ENCODE assay signal across 8 mouse cellular contexts in genomic region chrX:17571271-17571620, GRCm38 (mm10). TPM values are rescaled to one million over a fixed set of nuclear protein-coding genes. Genes with fewer than 3 reads are reported as not detected.
DNase-seq lines count a peak whose midpoint lies in the region; ATAC-seq and TF ChIP-seq lines count a peak whose summit lies in the region.

No protein-coding gene starts in this region.

- peak; percentile 5 for ATAC-seq in forebrain, postnatal 0 days

- H3K4me2 ChIP-seq in forebrain, postnatal 0 days (ENCODE audit: low read depth) = peak overlapping the region; percentile 50

- H3K27me3 ChIP-seq in heart, embryonic 10.5 days (ENCODE audit: insufficient read depth, poor library complexity, severe bottlenecking) = no peaks in the 10 kb centered on the region
- H3K27me3 ChIP-seq in forebrain, postnatal 0 days (ENCODE audit: insufficient read depth, low read length) = no peaks in the 10 kb centered on the region

- in situ Hi-C loops in ES-E14 (cut with MboI; ENCODE audit: low sequenced_read_pairs in 2 of 2, unreplicated experiment in 2 of 2) = no loop called here

- no peaks in the 10 kb centered on the region for H3K4me1 ChIP-seq in heart, embryonic 10.5 days
- H3K4me1 ChIP-seq in ES-E14 (ENCODE audit: control insufficient read depth in 2 of 2, insufficient read depth in 2 of 2, low read length in 2 of 2, poor library complexity in 1 of 2) = no peaks in the 10 kb centered on the region
- no peaks in the 10 kb centered on the region for H3K4me1 ChIP-seq in forebrain, postnatal 0 days (ENCODE audit: insufficient read depth)

- H3K27ac ChIP-seq in heart, embryonic 10.5 days = peak overlapping the region; percentile 91
- no peak overlapping the region; the same call in 1 of the 2 replicates for H3K27ac ChIP-seq in ES-E14 (ENCODE audit: insufficient read depth, low read depth, low read length, poor library complexity, severe bottlenecking)
- H3K27ac ChIP-seq in forebrain, postnatal 0 days (ENCODE audit: low read depth, low read length) = peak overlapping the region; percentile 92

- H3K9me3 ChIP-seq in heart, embryonic 10.5 days = no peaks in the 10 kb centered on the region
- no peaks in the 10 kb centered on the region for H3K9me3 ChIP-seq in ES-E14 (ENCODE audit: control insufficient read depth, insufficient read depth, low read depth, low read length)
- H3K9me3 ChIP-seq in forebrain, postnatal 0 days (ENCODE audit: low read length) = no peaks in the 10 kb centered on the region

- H3K4me3 ChIP-seq in heart, embryonic 10.5 days = peak overlapping the region; percentile 62
- H3K4me3 ChIP-seq in ES-E14 (ENCODE audit: insufficient read depth in 1 of 2, low read depth in 1 of 2, low read length in 2 of 2, poor library complexity in 1 of 2, severe bottlenecking in 1 of 2) = peak overlapping the region; percentile 71 to 82
- peak overlapping the region; percentile 46 for H3K4me3 ChIP-seq in forebrain, postnatal 0 days (ENCODE audit: low read depth, low read length)

- no peak for DNase-seq in heart, embryonic 10.5 days (ENCODE audit: low spot score)
- no peak for DNase-seq in heart, postnatal 4 days
- no peak for DNase-seq in ES-E14 (ENCODE audit: low read depth, low spot score)
- peak; percentile 67 for DNase-seq in forebrain, postnatal 0 days
- peak; percentile 10 for DNase-seq in lung, postnatal 10 days
- DNase-seq in spleen, adult 12 weeks (ENCODE audit: low spot score) = no peak
- no peak for DNase-seq in adrenal gland, adult 18-20 months (ENCODE audit: low spot score in 2 of 2)
- no peak for DNase-seq in thymus, adult 18-20 months

- TF ChIP-seq CTCF in forebrain, postnatal 0 days (IDR thresholded peaks at IDR 0.05; ENCODE audit: low read depth) = no peak

- H3K36me3 ChIP-seq in heart, embryonic 10.5 days = no peaks in the 10 kb centered on the region
- no peaks in the 10 kb centered on the region for H3K36me3 ChIP-seq in ES-E14 (ENCODE audit: control insufficient read depth, insufficient read depth, low read length, poor library complexity, severe bottlenecking)
- no peaks in the 10 kb centered on the region for H3K36me3 ChIP-seq in forebrain, postnatal 0 days (ENCODE audit: insufficient read depth)

- WGBS in heart, embryonic 10.5 days = 38% methylated on average over 10 of the region's 10 CpGs
- 24% methylated on average over 10 of the region's 10 CpGs for WGBS in forebrain, postnatal 0 days

- 0 out of 2 replicates have a peak overlapping the region, but pooled peaks have one; percentile 79 for H3K9ac ChIP-seq in ES-E14 (ENCODE audit: insufficient read depth, low read depth, low read length, poor library complexity, severe bottlenecking)
- peak overlapping the region; percentile 65 for H3K9ac ChIP-seq in forebrain, postnatal 0 days

TF ChIP-seq in ES-E14, 5 proteins besides CTCF, POLR2A, EP300 and RAD21:
- no peak for TF ChIP-seq ZC3H11A (IDR thresholded peaks at IDR 0.05; ENCODE audit: borderline replicate concordance, low read depth, low read length)
- TF ChIP-seq CHD2 (IDR thresholded peaks at IDR 0.05; ENCODE audit: low read depth, low read length) = no peak
- TF ChIP-seq HCFC1 (IDR thresholded peaks at IDR 0.05; ENCODE audit: borderline replicate concordance, insufficient read depth, low read length) = no peak
- no peak for TF ChIP-seq ZNF384 (IDR thresholded peaks at IDR 0.05; ENCODE audit: low read depth, low read length)
- no peak for TF ChIP-seq MAFK (IDR thresholded peaks at IDR 0.05; ENCODE audit: insufficient read depth, low read depth, low read length)
TF ChIP-seq in ES-E14: peak in this region for 0.

RNA-seq across cellular contexts. Expression of gene Fundc1, which starts 0.9 kb away (rescaled TPM):
- polyA plus RNA-seq in heart, embryonic 10.5 days (2016; fragmentation: Nextera tagmentation; extraction: Ambion mirVana) = 32.2 and 39.0 TPM in 2 replicates
- 10 to 100 TPM; 24.8 to 25.0 TPM for total RNA-seq in heart, postnatal 4 days (2021)
- total RNA-seq in ES-E14 (2012; rRNA removed) = 6.4 and 8.8 TPM in 2 replicates
- total RNA-seq in forebrain, postnatal 0 days (2014; rRNA removed) = 39.5 and 43.6 TPM in 2 replicates
- 43.9 and 49.4 TPM in 2 replicates for polyA plus RNA-seq in forebrain, postnatal 0 days (2015; fragmentation: Nextera tagmentation; extraction: Ambion mirVana)
- 10 to 100 TPM; 42.5 to 66.9 TPM for total RNA-seq in adrenal gland, adult 18-20 months (2021)

Comparison
In these comparisons a context has a peak if more than half of its experiments do, and no peak if none do; other contexts are left out.
1. DNase-seq: peak in forebrain, postnatal 0 days (single experiment) and lung, postnatal 10 days (single experiment); none in heart, embryonic 10.5 days (single experiment), heart, postnatal 4 days (single experiment), ES-E14 (single experiment), spleen, adult 12 weeks (single experiment), adrenal gland, adult 18-20 months (0 of 2) and thymus, adult 18-20 months (0 of 2).
2. Peak in every context shown above with its lines, with median percentiles within 50 percentile points of each other: H3K4me3 ChIP-seq.